Mouse (Mus musculus) CH12.LX (cell line): ENCODE measurements at regions not wholly inside any gene's neighbourhood (a gene's known extent, or its start where the extent isn't known, plus 50 kb on each side); places are given as distances from the start of the nearest gene placed in this dataset.

ENCODE experiments used
- DNase-seq: peaks from one replicate; pipeline ENCODE4 v3.0.0-alpha.2; 2013; ENCODE audit errors: extremely low read depth
- H3K27ac ChIP-seq: 2 replicates; pipeline ENCODE4 v1.5.1; 2012; ENCODE audit warnings: low read depth, mild to moderate bottlenecking, control low read depth, moderate library complexity; ENCODE audit not compliant: insufficient read depth
- H3K27me3 ChIP-seq: replicated peaks from 2 replicates; pipeline ENCODE3; 2012; ENCODE audit warnings: inconsistent platforms
- H3K36me3 ChIP-seq, 2 experiments: replicated peaks in 1 of 2; 2 replicates each; pipeline versions ENCODE3 to v1.6.1; 2012; ENCODE audit warnings: inconsistent platforms in 1 of 2, low read length in 1 of 2, mild to moderate bottlenecking in 1 of 2, mixed read lengths in 1 of 2, moderate library complexity in 1 of 2; ENCODE audit not compliant: control insufficient read depth in 1 of 2, insufficient read depth in 1 of 2
- H3K4me1 ChIP-seq, 2 experiments: 2 replicates each; pipeline ENCODE4 v1.6.1; 2012; ENCODE audit warnings: inconsistent platforms in 1 of 2, moderate library complexity in 1 of 2; ENCODE audit not compliant: insufficient read depth in 2 of 2, control insufficient read depth in 1 of 2
- H3K4me2 ChIP-seq: 2 replicates; pipeline ENCODE4 v1.6.1; 2012; ENCODE audit warnings: low read depth, mild to moderate bottlenecking, control low read depth; ENCODE audit not compliant: poor library complexity, insufficient read depth, severe bottlenecking
- H3K4me3 ChIP-seq, 3 experiments: fragments of 150-350 bp in 1 of 3; sonication (generic) in 1 of 3; replicated peaks in 1 of 3; 2 replicates each; pipeline versions ENCODE3 to v1.5.1; 2011 to 2012; ENCODE audit warnings: low read depth in 2 of 3, low read length in 2 of 3, mild to moderate bottlenecking in 2 of 3, moderate library complexity in 2 of 3, control low read depth in 1 of 3, improper control_type of control experiment in 1 of 3, inconsistent platforms in 1 of 3, mixed read lengths in 1 of 3; ENCODE audit not compliant: poor library complexity in 1 of 3
- H3K79me2 ChIP-seq: replicated peaks from 2 replicates; pipeline ENCODE4 v1.6.1; 2012; ENCODE audit warnings: mild to moderate bottlenecking, moderate library complexity; ENCODE audit not compliant: control insufficient read depth, poor library complexity, insufficient read depth, severe bottlenecking; ENCODE audit errors: extremely low read depth
- H3K9ac ChIP-seq: 2 replicates; pipeline ENCODE4 v1.6.1; 2012; ENCODE audit warnings: low read depth, mild to moderate bottlenecking, control low read depth, moderate library complexity; ENCODE audit not compliant: insufficient read depth
- H3K9me3 ChIP-seq: replicated peaks from 2 replicates; pipeline ENCODE3; 2012; ENCODE audit warnings: low read length, inconsistent platforms, mixed read lengths
- CTCF ChIP-seq, 2 experiments: IDR thresholded peaks in 1 of 2; conservative IDR thresholded peaks in 1 of 2; 2 replicates each; pipeline ENCODE4 v1.5.1; 2011 to 2012; ENCODE audit warnings: low read depth in 2 of 2, low read length in 2 of 2, improper control_type of control experiment in 1 of 2, inconsistent platforms in 1 of 2, mild to moderate bottlenecking in 1 of 2, moderate library complexity in 1 of 2
- ETS1 ChIP-seq: conservative IDR thresholded peaks from 2 replicates; pipeline ENCODE4 v1.6.1; 2012; ENCODE audit warnings: low read depth, mild to moderate bottlenecking, inconsistent platforms, low read length, improper control_type of control experiment, moderate library complexity
- GABPA ChIP-seq: IDR thresholded peaks from 2 replicates; pipeline ENCODE4 v1.6.1; 2012; ENCODE audit warnings: low read depth, low read length, improper control_type of control experiment, inconsistent platforms; ENCODE audit not compliant: insufficient replicate concordance
- HCFC1 ChIP-seq: IDR thresholded peaks from 2 replicates; pipeline ENCODE4 v1.6.1; 2012; ENCODE audit warnings: low read depth, mild to moderate bottlenecking, inconsistent platforms, low read length, improper control_type of control experiment
- KAT2A ChIP-seq: IDR thresholded peaks from 2 replicates; pipeline ENCODE4 v1.6.1; 2012; ENCODE audit warnings: low read length, improper control_type of control experiment, inconsistent platforms; ENCODE audit not compliant: insufficient replicate concordance
- MAZ ChIP-seq: IDR thresholded peaks from 2 replicates; pipeline ENCODE4 v1.6.1; 2012; ENCODE audit warnings: low read depth, mild to moderate bottlenecking, inconsistent platforms, low read length, improper control_type of control experiment, moderate library complexity
- MEF2A ChIP-seq: IDR thresholded peaks from 2 replicates; pipeline ENCODE4 v1.6.1; 2014; ENCODE audit warnings: low read depth, mild to moderate bottlenecking, inconsistent platforms, low read length, improper control_type of control experiment, borderline replicate concordance
- NELFE ChIP-seq: IDR thresholded peaks from 2 replicates; pipeline ENCODE4 v1.6.1; 2011; ENCODE audit warnings: low read depth, low read length, improper control_type of control experiment
- NRF1 ChIP-seq: IDR thresholded peaks from 2 replicates; pipeline ENCODE4 v1.6.1; 2014; ENCODE audit warnings: low read depth, mild to moderate bottlenecking, inconsistent platforms, low read length, improper control_type of control experiment, moderate library complexity
- POLR2AphosphoS2 ChIP-seq: IDR thresholded peaks from 2 replicates; pipeline ENCODE4 v1.6.1; 2011; ENCODE audit warnings: low read depth, low read length, improper control_type of control experiment
- RAD21 ChIP-seq: IDR thresholded peaks from 2 replicates; pipeline ENCODE4 v1.6.1; 2011; ENCODE audit warnings: low read depth, mild to moderate bottlenecking, low read length, improper control_type of control experiment, moderate library complexity
- SMC3 ChIP-seq: IDR thresholded peaks from 2 replicates; pipeline ENCODE4 v1.6.1; 2011; ENCODE audit warnings: low read depth, low read length, improper control_type of control experiment
- TBP ChIP-seq: conservative IDR thresholded peaks from 2 replicates; pipeline ENCODE4 v1.6.1; 2011; ENCODE audit warnings: low read depth, low read length, improper control_type of control experiment
- UBTF ChIP-seq: IDR thresholded peaks from 2 replicates; pipeline ENCODE4 v1.6.1; 2012; ENCODE audit warnings: low read depth, mild to moderate bottlenecking, inconsistent platforms, low read length, improper control_type of control experiment, moderate library complexity
- USF1 ChIP-seq: IDR thresholded peaks from 2 replicates; pipeline ENCODE4 v1.6.1; 2014; ENCODE audit warnings: low read depth, mild to moderate bottlenecking, inconsistent platforms, low read length, improper control_type of control experiment
- USF2 ChIP-seq: conservative IDR thresholded peaks from 2 replicates; pipeline ENCODE4 v1.6.1; 2011; ENCODE audit warnings: low read depth, low read length, improper control_type of control experiment
- ZKSCAN1 ChIP-seq: IDR thresholded peaks from 2 replicates; pipeline ENCODE4 v1.6.1; 2012; ENCODE audit warnings: low read depth, inconsistent platforms, low read length, improper control_type of control experiment, borderline replicate concordance
- dilution Hi-C: fragments of 300-500 bp; cut with MboI; formaldehyde crosslinking; loops from 2 replicates; pipeline ENCODE4 v1.14.3; 2020; ENCODE audit warnings: low sequenced_read_pairs; ENCODE audit not compliant: extremely low pct_unique_long_range_greater_than_20kb, extremely low pct_ligation_motif_present
- in situ Hi-C: fragments of 300-500 bp; cut with MboI; formaldehyde crosslinking; loops from 3 replicates; pipeline ENCODE4 v1.14.3; 2019; ENCODE audit warnings: low sequenced_read_pairs, low pct_ligation_motif_present, low pct_unique_long_range_greater_than_20kb, mixed read lengths

- Histone ChIP-seq H3K9me3 (peaks cover 1% of the 10 kb centered on the region), H3K9ac (no peak overlapping the region)
- TF ChIP-seq CTCF (conservative IDR thresholded peaks at IDR 0.05 in 1 of 2, IDR thresholded peaks at IDR 0.05 in 1 of 2; ENCODE audit: low read depth in 2 of 2, low read length in 2 of 2) (peak; percentile 41 to 81), RAD21 (peak; percentile 70), TBP (no peak), GABPA (no peak), NRF1 (no peak), POLR2AphosphoS2 (no peak), KAT2A (no peak), ETS1 (no peak), UBTF (no peak), ZKSCAN1 (no peak), NELFE (no peak), MAZ (no peak), USF2 (no peak), SMC3 (peak; percentile 65), MEF2A (no peak)
- TF ChIP-seq, all 38 proteins: peak for 3
- in situ Hi-C loops (no loop called here), dilution Hi-C loops (no loop called here)
- Histone ChIP-seq H3K27ac (no peak overlapping the region), H3K4me3 (peak overlapping the region in 1 of 3 experiments; percentile 13), H3K27me3 (no peaks in the 10 kb centered on the region), H3K4me1 (peaks cover 0 to 7% of the 10 kb centered on the region in 2 experiments; a peak in 2 of 4 replicates), H3K36me3 (no peaks in the 10 kb centered on the region), H3K79me2 (no peaks in the 10 kb centered on the region), H3K4me2 (no peak overlapping the region)
- peak; percentile 62 for DNase-seq
Measured at GRCm38 (mm10) chr8:79529556-79529955, 109.9 kb upstream of the Otud4 start.

GRCm38 (mm10) chr8:79522040-79522439, 117.4 kb upstream of the Otud4 start:
- Histone ChIP-seq H3K4me3 (no peak overlapping the region), H3K9ac (no peak overlapping the region), H3K79me2 (no peaks in the 10 kb centered on the region), H3K9me3 (no peaks in the 10 kb centered on the region), H3K27ac (no peak overlapping the region), H3K27me3 (no peaks in the 10 kb centered on the region), H3K4me2 (no peak overlapping the region), H3K4me1 (peaks cover 0 to 2% of the 10 kb centered on the region in 2 experiments; a peak in 2 of 4 replicates), H3K36me3 (no peaks in the 10 kb centered on the region)
- in situ Hi-C loops: no loop called here
- peak; percentile 56; the same call in 1 of the 2 replicates for TF ChIP-seq HCFC1
- TF ChIP-seq USF1: no peak
- dilution Hi-C loops: no loop called here
- peak; percentile 11 for DNase-seq
